Mouse (Mus musculus) stomach, postnatal 0 days (tissue): Measurements from ENCODE around the gene Olfr1324.

ENCODE experiments used
- CTCF ChIP-seq: IDR thresholded peaks from 2 replicates; pipeline ENCODE4 v1.5.1; 2016; ENCODE audit warnings: antibody characterized with exemption, low read depth, mild to moderate bottlenecking, moderate library complexity
- EP300 ChIP-seq: optimal IDR thresholded peaks from 2 replicates; pipeline ENCODE3; 2016; ENCODE audit warnings: antibody characterized with exemption

DNA sequence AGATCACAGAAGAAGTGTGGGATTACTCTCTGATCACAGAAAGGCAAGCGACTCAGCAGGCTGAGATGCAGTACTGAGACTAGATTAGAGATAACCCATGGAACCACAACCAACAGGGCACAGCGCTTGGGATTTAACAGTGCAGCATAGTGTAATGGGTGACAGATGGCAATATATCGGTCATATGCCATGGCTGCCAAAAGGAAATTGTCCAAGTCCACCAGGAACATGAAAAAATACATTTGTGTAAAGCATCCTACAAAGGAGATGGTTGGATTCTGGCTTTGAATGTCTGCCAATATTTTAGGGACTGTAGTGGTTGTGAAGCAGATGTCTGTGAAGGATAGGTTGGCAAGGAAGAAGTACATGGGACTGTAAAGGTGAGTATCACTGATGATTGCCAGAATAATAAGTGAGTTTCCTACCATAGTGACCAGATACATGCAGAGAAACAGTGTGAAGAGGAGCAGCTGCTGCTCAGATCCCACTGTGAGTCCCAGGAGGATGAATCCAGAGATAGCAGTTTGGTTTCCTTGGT lies 2.3 kb downstream of the Olfr1324 start:
- TF ChIP-seq CTCF (no peak), EP300 (no peak)
